Mouse (Mus musculus): Measurements from ENCODE around the gene Dnajc7. TPM values are rescaled to one million over a fixed set of nuclear protein-coding genes. Genes with fewer than 3 reads are reported as not detected.
"Not testable (repeated sequence)": the region's sequence is repeated elsewhere in the genome, so short reads cannot be mapped to it uniquely, and the experiment has no call there.

The Dnajc7 gene
- polyA plus RNA-seq, 2 experiments, result 73.3 to 225 TPM

DNA sequence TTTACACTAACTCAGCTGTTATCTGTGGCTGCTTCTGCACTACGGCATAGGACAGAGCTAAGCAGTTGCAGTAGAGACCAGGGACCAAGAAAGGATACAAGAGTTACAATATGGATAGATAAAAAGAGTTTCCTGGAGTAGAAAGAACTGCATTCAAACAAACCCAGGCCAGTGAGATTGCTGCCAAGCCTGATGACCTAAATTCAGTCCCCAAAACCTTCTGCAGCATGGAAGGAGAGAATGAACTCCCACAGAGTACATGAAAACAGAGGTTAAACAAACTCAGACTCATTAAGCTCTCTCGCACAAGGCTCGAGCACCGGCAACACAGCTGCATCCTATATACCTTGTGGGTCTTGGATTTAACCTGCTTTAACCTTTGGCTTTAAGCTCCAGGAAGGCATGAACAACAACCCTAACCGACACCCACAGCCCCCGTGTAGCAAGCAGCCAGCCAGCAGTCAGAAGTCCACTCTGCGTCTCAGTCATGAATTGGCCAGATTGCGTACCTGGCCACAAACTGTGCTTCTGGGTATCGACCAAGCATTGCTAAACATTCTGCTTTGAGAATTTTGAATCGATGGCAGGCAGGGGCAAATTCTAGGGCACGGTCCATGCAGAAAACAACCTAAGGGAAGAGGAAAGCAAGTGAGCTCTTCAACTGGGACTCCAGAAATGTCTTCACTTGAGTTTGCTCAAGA, 27.5 kb downstream of the Dnajc7 start:
- ATAC-seq (ENCODE audit: low FRiP score, low read depth), result no peak
- Histone ChIP-seq H3K4me2 (replicated peaks; ENCODE audit: low read depth, low read length, severe bottlenecking) (no peak overlapping the region), H3K4me3 (replicated peaks; ENCODE audit: low read length) (no peak overlapping the region), H3K9ac (ENCODE audit: low read depth, low read length, severe bottlenecking) (no peak overlapping the region), H3K9me3 (ENCODE audit: control insufficient read depth, low read length) (no peaks in the 10 kb centered on the region), H3K36me3 (ENCODE audit: control insufficient read depth, insufficient read depth, low read length) (peaks cover 98% of the 10 kb centered on the region), H3K27ac (replicated peaks; ENCODE audit: low read depth, low read length) (no peak overlapping the region), H3K4me1 (ENCODE audit: control insufficient read depth, insufficient read depth, low read length) (no peaks in the 10 kb centered on the region), H3K27me3 (ENCODE audit: control insufficient read depth, insufficient read depth, low read length) (no peaks in the 10 kb centered on the region)
- WGBS, result 92% methylated on average over 11 of the region's 11 CpGs
- TF ChIP-seq POLR2A (IDR thresholded peaks at IDR 0.05; ENCODE audit: borderline replicate concordance, extremely low read depth, insufficient read depth, insufficient read length), result no peak
- DNase-seq (ENCODE audit: low spot score), result no peak

DNA sequence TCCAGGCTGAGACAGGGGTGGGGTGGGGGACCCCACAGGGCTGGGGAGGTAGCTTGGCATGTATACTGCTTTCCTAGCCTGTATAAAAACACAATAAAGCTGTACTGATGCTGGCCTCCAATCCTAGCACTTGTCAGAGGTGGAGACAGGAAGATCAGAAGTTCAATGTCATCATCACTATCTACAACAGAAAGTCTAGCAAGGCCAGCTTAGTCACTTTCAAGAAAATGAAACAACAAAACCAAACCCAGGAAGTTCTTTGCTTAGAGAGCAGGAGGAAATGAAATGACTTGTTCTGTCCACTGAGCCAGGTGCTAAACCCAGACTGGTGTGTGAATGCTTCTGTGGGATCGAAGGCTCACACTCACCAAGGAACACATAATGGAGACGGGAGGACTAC, 31.5 kb downstream of the Dnajc7 start:
- no peak for TF ChIP-seq POLR2A (IDR thresholded peaks at IDR 0.05; ENCODE audit: borderline replicate concordance, extremely low read depth, insufficient read depth, insufficient read length)
- DNase-seq (ENCODE audit: low spot score), result no peak

DNA sequence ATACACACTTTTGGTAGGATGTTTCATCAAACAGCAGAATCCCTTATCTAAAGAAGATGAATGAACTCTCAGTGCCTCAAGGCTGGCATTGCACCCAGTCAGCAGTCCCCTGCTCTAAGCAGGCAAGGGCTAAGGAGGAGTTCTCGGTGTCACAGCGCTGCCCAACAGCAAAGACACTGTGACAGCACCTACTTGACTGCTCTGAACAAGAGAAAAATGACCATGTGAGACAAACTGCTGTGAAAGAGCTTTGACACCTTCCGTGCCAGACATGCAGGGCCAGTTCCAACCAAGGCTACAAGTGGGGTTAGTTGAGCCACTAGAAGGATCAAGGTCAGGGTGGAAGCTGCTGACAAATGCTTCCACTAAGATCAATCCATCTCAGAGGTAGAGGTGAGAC, 34.8 kb downstream of the Dnajc7 start:
- H3K4me1 ChIP-seq (ENCODE audit: control insufficient read depth, insufficient read depth, low read length), result no peaks in the 10 kb centered on the region
- no peak for DNase-seq (ENCODE audit: low spot score)
- TF ChIP-seq POLR2A (IDR thresholded peaks at IDR 0.05; ENCODE audit: borderline replicate concordance, extremely low read depth, insufficient read depth, insufficient read length), result no peak
- no peak overlapping the region for H3K9ac ChIP-seq (ENCODE audit: low read depth, low read length, severe bottlenecking)
- H3K9me3 ChIP-seq (ENCODE audit: control insufficient read depth, low read length), result no peaks in the 10 kb centered on the region
- H3K27ac ChIP-seq (replicated peaks; ENCODE audit: low read depth, low read length), result no peak overlapping the region
- 90% methylated on average over 3 of the region's 3 CpGs for WGBS
- ATAC-seq (ENCODE audit: low FRiP score, low read depth), result no peak
- H3K27me3 ChIP-seq (ENCODE audit: control insufficient read depth, insufficient read depth, low read length), result no peaks in the 10 kb centered on the region
- no peak overlapping the region for H3K4me2 ChIP-seq (replicated peaks; ENCODE audit: low read depth, low read length, severe bottlenecking)
- no peak overlapping the region for H3K4me3 ChIP-seq (replicated peaks; ENCODE audit: low read length)
- peaks cover 98% of the 10 kb centered on the region for H3K36me3 ChIP-seq (ENCODE audit: control insufficient read depth, insufficient read depth, low read length)

More for the DNA sequence above, 31.5 kb downstream of the Dnajc7 start:
- Histone ChIP-seq H3K4me3 (replicated peaks; ENCODE audit: low read length) (no peak overlapping the region), H3K4me2 (replicated peaks; ENCODE audit: low read depth, low read length, severe bottlenecking) (no peak overlapping the region), H3K27ac (replicated peaks; ENCODE audit: low read depth, low read length) (no peak overlapping the region), H3K27me3 (ENCODE audit: control insufficient read depth, insufficient read depth, low read length) (no peaks in the 10 kb centered on the region), H3K4me1 (ENCODE audit: control insufficient read depth, insufficient read depth, low read length) (no peaks in the 10 kb centered on the region), H3K36me3 (ENCODE audit: control insufficient read depth, insufficient read depth, low read length) (peaks cover 99% of the 10 kb centered on the region), H3K9ac (ENCODE audit: low read depth, low read length, severe bottlenecking) (no peak overlapping the region), H3K9me3 (ENCODE audit: control insufficient read depth, low read length) (no peaks in the 10 kb centered on the region)
- no peak for ATAC-seq (ENCODE audit: low FRiP score, low read depth)
- WGBS, result 89% methylated on average over 2 of the region's 2 CpGs

DNA sequence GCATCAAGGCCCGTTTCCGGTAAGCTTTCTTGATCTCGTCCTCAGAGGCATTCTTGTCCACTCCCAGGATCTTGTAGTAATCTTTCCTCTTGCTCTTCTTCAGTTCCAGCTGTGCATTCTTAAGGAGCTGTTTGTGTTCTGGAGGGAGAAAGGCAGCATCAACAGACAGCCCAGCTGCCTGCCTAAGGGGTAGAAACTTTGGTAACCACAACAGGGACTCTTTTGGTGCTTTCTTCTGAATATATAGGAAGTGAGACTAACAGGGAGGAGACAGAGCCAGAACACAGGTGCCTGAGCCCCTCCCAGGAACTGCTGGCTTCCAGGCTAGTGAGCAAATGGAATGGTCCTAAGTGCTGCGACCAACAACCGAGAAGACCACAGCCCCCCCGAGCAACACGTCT, 35.4 kb downstream of the Dnajc7 start:
- no peaks in the 10 kb centered on the region for H3K4me1 ChIP-seq (ENCODE audit: control insufficient read depth, insufficient read depth, low read length)
- H3K36me3 ChIP-seq (ENCODE audit: control insufficient read depth, insufficient read depth, low read length), result peaks cover 98% of the 10 kb centered on the region
- DNase-seq (ENCODE audit: low spot score), result no peak

DNA sequence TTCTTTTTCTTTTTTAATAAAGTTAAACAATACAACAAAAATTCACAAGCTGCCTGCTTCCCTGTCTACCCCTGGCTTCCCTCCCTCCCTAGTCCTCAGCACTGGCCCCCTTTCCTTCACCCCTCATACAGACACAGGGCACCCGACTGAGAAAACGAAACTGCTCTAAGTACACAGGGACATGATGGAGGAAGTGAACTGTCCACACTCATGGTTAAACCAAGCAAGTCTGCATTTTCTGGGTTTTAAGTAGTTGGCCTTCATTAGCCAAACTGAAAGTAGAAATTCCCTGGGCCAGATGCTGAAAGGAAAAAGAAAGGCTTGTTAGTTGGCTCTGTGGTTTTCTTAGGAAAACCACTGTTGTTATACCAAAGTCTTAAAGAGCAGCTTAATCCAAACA, 37.1 kb downstream of the Dnajc7 start:
- Histone ChIP-seq H3K4me2 (replicated peaks; ENCODE audit: low read depth, low read length, severe bottlenecking) (no peak overlapping the region), H3K36me3 (ENCODE audit: control insufficient read depth, insufficient read depth, low read length) (peaks cover 94% of the 10 kb centered on the region), H3K27ac (replicated peaks; ENCODE audit: low read depth, low read length) (no peak overlapping the region), H3K9ac (ENCODE audit: low read depth, low read length, severe bottlenecking) (no peak overlapping the region), H3K27me3 (ENCODE audit: control insufficient read depth, insufficient read depth, low read length) (no peaks in the 10 kb centered on the region), H3K9me3 (ENCODE audit: control insufficient read depth, low read length) (no peaks in the 10 kb centered on the region), H3K4me1 (ENCODE audit: control insufficient read depth, insufficient read depth, low read length) (no peaks in the 10 kb centered on the region), H3K4me3 (replicated peaks; ENCODE audit: low read length) (no peak overlapping the region)
- ATAC-seq (ENCODE audit: low FRiP score, low read depth) (no peak), DNase-seq (ENCODE audit: low spot score) (no peak)
- WGBS, result 89% methylated on average over 2 of the region's 2 CpGs
- no peak for TF ChIP-seq POLR2A (IDR thresholded peaks at IDR 0.05; ENCODE audit: borderline replicate concordance, extremely low read depth, insufficient read depth, insufficient read length)

More for the DNA sequence above, 35.4 kb downstream of the Dnajc7 start:
- no peak overlapping the region for H3K4me3 ChIP-seq (replicated peaks; ENCODE audit: low read length)
- H3K4me2 ChIP-seq (replicated peaks; ENCODE audit: low read depth, low read length, severe bottlenecking), result no peak overlapping the region
- TF ChIP-seq POLR2A (IDR thresholded peaks at IDR 0.05; ENCODE audit: borderline replicate concordance, extremely low read depth, insufficient read depth, insufficient read length), result no peak
- no peaks in the 10 kb centered on the region for H3K27me3 ChIP-seq (ENCODE audit: control insufficient read depth, insufficient read depth, low read length)
- no peak overlapping the region for H3K27ac ChIP-seq (replicated peaks; ENCODE audit: low read depth, low read length)
- WGBS, result 95% methylated on average over 7 of the region's 7 CpGs
- no peak for ATAC-seq (ENCODE audit: low FRiP score, low read depth)
- H3K9ac ChIP-seq (ENCODE audit: low read depth, low read length, severe bottlenecking), result no peak overlapping the region
- no peaks in the 10 kb centered on the region for H3K9me3 ChIP-seq (ENCODE audit: control insufficient read depth, low read length)

DNA sequence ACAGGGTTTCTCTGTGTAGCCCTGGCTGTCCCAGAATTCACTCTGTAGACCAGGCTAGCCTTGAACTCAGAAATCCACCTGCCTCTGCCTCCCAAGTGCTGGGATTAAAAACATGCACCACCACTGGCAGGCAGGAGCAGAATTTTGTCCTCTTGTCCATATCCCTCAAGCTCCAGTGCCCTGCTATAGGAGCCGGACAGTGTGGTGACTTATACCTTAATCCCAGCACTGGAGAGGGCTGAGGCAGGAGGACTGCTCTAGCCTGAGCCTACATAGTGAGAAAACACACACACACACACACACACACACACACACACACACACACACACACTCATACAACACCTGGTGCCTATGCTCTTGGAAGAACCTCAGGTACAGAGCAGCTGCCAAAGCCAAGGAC, 37.6 kb downstream of the Dnajc7 start:
- peaks cover 89% of the 10 kb centered on the region for H3K36me3 ChIP-seq (ENCODE audit: control insufficient read depth, insufficient read depth, low read length)
- not testable (repeated sequence) for DNase-seq (ENCODE audit: low spot score); H3K4me2 ChIP-seq (replicated peaks; ENCODE audit: low read depth, low read length, severe bottlenecking); H3K9me3 ChIP-seq (ENCODE audit: control insufficient read depth, low read length); H3K9ac ChIP-seq (ENCODE audit: low read depth, low read length, severe bottlenecking); H3K4me3 ChIP-seq (replicated peaks; ENCODE audit: low read length); H3K27ac ChIP-seq (replicated peaks; ENCODE audit: low read depth, low read length); ATAC-seq (ENCODE audit: low FRiP score, low read depth); H3K27me3 ChIP-seq (ENCODE audit: control insufficient read depth, insufficient read depth, low read length); H3K4me1 ChIP-seq (ENCODE audit: control insufficient read depth, insufficient read depth, low read length)
- 100% methylated on average over 1 of the region's 1 CpGs for WGBS
